Mouse (Mus musculus) megakaryocyte, adult 5-6 weeks (primary cell): ENCODE measurements around the gene Prr12. TPM values are rescaled to one million over a fixed set of nuclear protein-coding genes. Genes with fewer than 3 reads are reported as not detected.
"Not testable (repeated sequence)": the region's sequence is repeated elsewhere in the genome, so short reads cannot be mapped to it uniquely, and the experiment has no call there.

ENCODE experiments used
- ATAC-seq: 2 replicates; pipeline ENCODE4 v1.8.0; 2016; ENCODE audit warnings: mild to moderate bottlenecking, inconsistent platforms; ENCODE audit not compliant: poor library complexity, severe bottlenecking
- total RNA-seq, 2 experiments: library from RNA; stranded (forward) in 1 of 2; stranded (reverse) in 1 of 2; fragments of 153-499, 151-499 nt in 1 of 2; fragments of 221-1000, 200-1000 nt in 1 of 2; gene quantifications; 2 replicates each; pipeline versions ENCODE4 v1.2.3 to v1.2.4; 2015 to 2017

Gene Prr12
- total RNA-seq, 2 experiments from 2014 or later: 1.9 to 16.3 TPM

DNA sequence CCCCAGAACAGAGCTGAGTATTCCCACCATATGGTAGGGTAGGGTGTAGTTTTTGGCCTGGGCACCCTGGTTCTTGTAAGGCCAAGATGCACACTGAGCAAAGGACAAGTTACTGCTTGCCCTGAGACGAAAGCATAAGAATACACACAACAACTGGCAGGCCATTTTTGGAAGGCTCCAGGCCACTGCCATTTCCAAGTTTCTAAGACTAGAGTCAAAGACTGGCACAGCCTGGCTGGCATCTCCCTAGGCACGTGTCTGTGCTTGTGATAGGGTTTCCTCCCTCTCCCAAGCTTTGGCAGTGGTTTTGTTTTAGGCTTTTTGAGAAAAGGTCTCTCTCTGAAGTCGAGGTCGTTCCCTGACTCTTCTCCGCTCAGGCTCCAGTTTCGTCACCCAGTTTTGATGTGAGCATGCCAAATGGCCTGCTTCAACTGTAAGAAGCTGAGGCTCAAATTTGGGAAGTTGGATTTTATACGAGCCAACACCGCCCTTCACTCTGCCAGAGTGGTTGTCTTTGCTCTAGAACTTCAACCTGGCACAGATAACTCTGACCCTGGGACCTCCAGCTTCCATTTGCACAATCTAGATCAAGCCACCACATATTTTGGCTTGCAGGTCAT lies 27.0 kb downstream of the Prr12 start:
- no peak for ATAC-seq

DNA sequence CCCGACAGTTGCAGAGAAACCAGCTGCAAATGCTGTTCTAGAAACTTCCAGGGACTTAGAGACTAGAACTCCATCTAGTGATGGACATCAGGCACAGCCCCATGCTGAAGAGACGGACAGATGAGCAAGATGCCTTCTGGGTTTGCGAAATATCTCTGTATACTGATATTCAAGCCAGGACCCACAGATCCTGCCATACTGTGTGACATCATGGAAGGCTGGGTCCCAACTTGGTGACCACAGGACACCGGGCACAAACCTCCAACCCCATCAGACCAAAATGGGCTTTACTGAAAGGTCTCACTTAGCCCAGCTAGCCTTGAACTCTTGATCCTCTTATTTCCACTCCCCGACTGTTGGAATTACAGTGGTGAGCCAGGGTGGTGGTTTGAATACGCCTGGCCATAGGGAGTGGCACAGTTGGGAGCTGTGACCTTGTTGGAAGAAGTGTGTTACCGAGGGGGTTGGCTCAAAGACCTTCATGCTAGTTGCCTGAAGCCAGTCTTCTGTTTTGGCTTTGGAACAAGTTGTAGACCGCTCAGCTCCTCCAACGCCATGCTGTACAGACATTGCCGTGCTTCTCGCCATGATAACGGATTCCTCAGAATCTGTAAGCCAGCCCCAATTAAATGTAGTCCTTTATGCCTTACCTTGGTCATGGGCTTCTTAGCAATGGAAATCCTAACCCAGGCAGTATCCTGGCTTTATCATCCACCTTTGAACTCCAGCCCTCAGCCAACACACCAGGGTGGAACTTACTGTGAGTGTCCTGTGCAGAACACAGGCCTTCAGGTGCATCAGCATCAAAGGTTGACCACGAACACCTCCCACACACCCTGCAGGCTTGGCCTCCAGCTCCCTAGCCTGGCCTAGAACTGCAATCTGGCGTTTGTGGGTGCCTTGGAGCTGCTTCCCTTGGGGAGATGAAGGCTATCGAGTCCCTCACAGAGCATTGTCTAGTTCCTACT lies 28.1 kb downstream of the Prr12 start:
- no peak for ATAC-seq

DNA sequence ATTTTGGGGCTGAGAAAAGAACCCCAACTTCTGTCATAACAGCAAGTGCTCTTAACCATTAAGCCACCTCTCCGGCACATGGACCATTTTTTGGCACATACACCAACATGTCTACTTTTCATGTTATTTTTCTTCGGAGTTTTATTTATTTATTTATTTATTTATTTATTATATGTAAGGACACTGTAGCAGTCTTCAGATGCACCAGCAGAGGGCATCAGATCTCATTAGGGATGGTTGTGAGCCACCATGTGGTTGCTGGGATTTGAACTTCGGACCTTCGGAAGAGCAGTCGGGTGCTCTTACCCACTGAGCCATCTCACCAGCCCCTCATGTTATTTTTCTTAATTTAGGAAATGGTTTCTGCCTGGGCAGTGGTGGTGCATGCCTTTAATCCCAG lies 29.0 kb downstream of the Prr12 start:
- not testable (repeated sequence) for ATAC-seq

DNA sequence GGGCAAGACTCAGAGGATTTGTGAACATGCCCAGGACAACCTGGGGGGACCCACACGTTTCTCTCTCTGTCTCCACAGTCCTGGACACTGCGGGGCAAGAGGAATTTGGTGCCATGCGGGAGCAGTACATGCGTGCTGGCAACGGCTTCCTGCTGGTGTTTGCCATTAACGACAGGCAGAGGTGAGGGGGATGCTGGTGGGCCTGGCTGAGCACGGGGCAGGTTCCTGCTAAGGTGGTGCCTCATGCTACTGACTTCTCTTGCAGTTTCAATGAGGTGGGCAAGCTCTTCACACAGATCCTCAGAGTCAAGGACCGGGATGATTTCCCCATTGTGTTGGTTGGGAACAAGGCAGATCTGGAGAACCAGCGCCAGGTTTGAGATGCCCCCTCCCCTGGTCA lies 32.5 kb downstream of the Prr12 start:
- ATAC-seq: no peak

DNA sequence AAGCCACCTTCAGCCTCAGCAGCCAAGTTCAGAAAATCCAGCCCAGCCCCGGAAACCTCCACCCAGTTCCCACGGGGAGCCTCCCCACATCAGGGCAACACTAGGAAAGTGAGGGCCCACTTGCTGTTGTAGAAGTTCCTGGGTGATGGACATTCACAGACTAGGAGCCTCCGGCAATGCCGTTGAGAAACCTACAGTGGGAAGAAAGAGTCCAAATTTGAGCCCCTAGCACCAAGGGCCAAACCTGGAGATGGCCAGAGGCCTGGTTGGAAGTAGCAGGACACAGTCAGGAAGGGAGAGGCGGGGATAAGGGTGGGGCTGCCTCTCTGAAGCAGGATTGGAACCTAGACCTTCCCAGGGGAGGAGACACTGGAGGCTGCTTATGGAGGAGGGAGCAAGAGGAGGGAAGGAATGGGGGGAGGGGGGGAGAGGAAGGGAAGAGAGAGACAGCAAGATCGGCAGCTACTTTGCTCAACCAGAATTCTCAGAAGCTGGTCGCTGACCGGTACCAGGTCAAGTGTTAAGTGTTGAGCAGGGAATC lies 33.6 kb downstream of the Prr12 start:
- ATAC-seq: no peak

DNA sequence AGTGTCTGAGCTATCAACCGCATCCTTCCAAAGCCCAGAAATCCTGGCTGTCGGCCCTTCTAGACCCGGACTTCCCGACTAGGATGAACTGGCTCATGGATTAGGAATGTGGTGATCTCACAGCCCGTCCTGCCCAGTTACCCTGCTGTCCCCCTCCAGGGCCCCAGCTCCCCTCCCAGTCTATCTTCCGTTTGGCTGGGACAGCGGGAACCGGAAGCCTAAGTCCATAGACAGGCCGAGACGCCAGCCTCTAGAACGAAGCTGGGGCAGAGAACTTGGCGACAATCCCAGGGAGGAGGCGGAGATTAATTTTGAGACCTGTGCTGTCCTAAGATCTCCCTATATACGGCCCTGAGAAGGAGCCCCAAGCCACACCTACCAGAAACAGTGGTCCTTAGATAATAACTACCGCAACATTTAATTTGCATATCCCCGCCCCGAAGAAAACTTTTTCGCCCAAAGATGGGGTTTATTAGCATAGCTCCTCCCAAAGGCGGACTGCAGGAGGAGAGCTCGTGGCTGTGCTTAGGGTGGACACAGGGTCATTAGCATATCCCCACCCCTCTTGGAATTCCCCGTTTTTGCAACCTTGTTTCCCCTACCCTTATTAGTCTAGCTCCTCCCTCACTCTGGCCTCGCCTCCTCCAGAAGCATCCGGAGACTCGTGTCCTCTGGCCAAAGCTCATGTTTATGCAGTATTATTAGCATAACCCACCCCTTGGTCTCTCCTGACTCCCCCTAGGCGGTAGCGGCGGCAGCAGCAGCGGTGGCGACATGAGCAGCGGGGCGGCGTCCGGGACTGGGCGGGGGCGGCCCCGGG lies 35.2 kb downstream of the Prr12 start, which contains the start of gene Rras:
Rras (plus strand) TSS at position 720 of the 820 bp plus-strand sequence.
- peak; percentile 74 for ATAC-seq

DNA sequence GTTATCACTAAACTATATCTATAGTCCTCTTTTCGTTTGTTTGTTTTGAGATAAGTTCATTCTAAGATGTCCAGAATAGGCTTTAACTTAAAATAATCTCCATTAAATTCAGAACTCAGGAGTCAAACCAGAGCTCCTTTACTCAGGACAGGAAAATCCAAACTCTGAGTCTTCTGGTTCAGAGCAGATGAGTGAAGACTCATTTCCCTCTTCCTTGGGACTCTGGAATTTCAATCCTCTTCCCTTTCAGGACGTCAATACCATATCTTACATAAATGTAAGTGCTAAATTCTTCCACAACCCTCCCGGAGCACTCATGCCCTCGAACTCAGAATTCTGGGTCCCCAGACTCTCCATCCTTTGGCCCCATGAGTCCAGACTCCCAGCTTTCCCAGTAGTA lies 35.9 kb downstream of the Prr12 start:
- ATAC-seq: no peak

DNA sequence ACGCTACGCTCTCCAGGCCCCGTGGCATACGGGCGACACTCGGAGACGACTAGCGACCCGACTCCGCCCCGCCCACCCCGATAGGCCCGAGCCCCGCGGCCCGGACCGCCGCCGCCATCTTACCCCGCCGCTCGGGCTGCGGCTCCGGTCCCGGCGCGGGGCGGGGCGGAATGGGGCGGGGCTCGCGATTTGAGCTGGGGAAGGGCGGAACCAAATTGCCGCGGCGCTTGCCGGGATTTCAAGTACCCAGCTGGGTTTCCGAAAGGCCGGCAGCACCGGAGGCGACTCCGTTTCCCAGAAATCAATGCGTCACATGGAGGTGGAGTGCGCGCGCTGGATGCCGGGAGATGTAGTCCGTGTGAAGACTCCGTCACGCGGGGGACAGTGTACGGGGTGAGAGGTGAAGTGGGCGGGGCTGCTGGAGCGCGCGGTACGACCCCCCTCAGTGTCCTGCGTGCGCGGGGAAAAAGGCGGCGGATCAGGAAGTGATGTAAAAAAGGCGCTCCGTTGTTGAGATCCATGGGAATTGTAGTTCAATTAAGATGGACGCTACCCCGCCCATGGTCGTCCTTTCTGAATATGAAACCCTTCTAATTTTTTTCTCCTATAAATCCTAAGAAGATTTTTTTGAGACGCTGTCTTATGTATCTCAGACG lies 36.6 kb downstream of the Prr12 start, which contains the start of gene Scaf1:
Scaf1 (minus strand) TSS at position 407 of the 656 bp plus-strand sequence.
- ATAC-seq: peak; percentile 78

DNA sequence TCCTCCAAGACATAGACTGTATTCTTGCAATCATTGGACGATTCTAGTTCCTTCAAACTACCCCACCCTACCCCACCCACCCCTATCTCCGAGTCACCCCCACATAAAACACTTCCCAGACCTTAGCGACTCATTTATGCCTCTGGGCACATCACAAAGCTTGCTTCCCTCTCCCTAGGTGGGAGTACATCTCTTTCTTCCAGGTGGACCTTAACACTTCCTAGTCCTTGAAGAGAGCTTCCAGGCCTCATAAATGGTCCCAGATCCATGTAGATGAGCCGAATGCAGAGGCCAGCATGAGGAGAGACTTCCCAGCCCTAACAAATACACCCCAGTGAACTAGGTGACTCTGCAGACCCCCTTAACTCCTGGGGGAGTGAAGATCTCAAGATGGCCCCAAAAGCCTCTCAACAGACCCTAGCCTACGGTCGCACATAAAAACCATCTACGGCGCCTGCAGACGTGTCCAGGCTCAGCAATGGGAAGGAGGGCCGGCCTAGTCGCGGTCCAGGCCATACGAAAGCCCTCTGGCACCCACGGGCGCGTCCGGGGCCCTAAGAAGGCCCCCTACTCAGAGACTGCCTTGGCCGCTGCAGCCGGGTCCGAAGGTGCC lies 37.2 kb downstream of the Prr12 start:
- no peak for ATAC-seq

DNA sequence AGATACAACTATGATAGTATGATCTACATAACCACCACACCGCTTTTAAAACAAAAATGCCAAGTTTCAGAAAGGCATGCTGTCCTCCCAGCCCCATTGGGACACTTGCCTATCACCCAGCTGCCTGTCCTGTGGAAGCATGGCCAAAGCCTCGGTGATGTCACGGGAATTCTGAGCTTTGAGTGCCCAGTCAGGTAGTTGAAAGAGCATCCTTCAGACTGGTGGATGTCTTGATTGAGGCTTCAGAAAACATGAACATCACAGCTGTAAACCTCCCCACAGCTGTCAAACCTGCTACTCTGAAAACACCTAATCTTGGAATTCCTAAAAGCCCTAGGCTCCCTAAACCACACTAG lies 38.6 kb downstream of the Prr12 start:
- ATAC-seq: no peak

DNA sequence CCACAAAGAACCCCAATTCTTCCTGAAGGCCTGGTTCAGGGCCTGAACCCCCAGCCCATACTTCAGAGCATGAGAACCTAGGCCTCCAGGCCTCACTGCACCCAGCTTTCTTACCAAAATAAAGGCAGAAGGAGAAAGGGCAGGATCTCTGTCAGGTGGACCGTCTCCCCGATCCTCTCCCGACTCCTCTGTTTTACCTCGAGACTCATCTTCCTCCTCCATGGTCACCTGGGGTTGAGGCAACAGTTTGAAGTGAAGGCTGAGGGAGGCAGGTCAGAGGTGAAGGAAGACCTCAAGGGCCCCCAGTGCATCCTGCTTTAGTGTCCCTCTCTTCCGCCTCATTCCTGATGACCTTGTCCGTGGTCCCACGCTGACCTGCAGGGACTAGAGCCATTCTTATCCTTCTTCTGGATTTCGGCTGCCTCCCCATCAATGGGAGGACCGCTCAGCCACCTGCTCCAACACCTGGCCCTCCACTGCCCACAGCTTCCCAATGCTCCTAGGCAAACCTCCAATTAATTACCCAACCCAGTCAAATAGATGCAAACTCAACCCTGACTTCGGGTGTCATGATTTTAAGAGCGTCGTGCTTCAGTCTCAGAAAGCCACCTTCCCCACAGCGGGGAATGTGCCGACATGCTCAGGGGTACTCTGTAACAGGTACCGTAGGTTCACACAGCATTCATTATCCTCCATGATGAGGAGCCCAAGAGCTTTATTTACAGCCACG lies 39.1 kb downstream of the Prr12 start:
- ATAC-seq: no peak

DNA sequence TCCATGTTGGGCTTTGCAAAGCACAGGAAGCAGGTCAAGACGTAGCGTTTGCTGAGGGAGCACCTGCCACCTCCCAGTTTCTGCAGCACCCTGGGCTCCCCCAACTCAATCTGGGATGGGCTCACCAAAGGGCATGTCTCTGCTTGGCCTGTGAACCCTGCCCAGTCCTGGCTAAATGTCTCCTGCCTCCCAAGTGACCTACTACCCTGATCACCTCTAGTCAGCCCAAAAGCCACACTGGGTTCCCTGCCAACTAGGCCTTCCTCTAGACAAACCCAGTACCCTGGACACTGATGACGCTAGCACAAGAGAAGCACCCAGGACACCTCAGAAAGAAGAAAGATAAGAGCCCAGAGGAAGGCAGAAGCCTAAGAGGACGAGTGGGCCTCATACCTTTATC lies 39.9 kb downstream of the Prr12 start:
- no peak for ATAC-seq

DNA sequence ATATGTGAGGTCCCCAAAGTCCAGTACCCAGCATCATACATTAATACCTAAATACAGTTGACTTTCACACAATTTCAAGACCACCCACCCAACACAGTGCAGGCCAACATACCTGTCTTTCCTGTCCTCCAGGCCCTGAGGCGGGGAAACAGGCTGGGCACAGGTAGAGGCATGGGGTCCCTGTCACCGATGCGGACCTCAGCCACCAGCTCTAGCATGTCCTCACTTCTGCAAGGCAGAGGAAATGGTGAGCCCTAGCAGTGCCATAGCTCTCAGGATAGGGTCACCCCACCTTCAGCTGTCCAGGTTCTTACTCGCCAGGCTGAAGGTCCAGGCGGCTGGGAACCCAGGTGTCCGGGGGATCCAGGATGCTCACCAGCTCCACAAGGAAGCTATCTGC lies 40.7 kb downstream of the Prr12 start:
- ATAC-seq: no peak

DNA sequence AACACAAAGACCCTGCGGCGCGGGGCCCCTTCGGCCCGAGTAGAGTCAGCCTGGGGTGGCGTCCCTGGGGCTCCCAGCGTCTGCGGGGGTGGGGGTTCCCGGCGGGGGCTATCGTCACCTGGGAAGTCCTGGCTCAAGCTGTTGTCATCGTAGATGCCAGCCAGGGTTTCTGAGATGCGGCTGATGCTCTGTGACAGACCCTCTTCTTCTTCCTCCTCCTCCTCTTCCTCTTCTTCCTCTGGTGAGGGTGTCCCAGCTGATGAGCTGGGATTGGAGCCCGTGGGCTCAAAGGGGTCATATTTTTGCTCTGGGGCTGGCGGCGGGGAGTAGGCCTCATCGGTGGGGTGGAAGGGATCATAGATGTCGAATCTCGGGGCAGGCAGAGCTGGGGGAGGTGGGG lies 44.3 kb downstream of the Prr12 start:
- ATAC-seq: no peak

DNA sequence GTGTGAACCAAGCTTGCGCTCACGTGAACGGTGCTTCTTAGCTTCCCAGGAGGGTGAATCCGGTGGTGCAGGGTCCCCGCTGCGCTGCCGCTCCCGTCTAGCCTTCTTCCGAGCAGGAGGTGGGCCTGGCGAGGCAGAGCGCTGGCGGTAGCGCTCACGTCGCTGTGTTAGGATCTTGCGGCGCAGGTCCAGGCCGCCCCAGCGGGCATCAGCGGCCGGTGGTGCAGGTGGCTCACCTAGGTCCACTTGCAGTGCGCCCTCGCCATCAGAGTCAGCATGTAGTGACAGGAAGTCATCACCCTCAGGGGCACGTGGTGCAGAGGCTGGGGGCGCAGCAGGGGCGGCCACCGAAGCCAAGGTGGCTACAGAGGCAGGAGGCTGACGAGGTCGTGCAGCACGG lies 44.8 kb downstream of the Prr12 start:
- ATAC-seq: no peak

DNA sequence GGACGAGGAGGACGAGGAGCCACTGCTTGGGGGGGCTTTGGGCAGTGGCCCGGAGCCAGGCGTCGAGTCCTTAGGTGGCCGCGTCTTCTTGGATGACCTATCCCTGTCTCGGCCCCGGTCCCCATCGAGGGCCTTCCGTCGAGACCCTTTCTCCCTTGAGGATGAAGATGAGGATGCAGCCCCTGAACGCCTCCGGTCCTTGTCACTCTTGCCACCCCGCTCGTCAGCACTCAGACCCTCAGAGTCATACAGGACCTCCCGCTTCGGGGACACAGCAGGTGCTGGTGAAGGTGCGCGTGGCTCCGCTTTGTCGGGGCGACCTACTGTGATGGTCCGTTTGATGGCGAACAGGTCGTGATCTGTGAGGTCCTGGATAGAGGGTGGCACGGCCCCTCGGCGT lies 45.5 kb downstream of the Prr12 start:
- ATAC-seq: no peak

DNA sequence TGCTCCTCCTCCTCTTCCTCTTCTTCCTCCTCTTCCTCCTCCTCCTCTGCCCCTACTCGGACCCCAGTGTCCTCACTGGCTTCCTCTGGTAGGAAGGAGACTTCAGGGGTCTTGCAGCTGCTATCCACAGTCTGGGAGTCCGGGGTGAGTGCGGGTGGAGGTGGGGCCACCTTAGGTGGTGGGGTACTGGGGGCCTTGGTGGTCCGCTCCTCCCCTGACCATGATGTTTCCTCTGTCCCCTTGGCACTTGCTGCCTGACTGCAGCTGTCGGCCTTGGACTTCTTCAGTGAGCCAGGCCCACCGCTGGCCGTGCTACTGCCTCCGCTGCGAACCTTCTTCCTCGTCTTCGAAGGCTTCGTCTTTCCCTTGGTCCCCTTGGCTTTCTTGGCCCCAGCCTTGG lies 46.2 kb downstream of the Prr12 start:
- no peak for ATAC-seq

DNA sequence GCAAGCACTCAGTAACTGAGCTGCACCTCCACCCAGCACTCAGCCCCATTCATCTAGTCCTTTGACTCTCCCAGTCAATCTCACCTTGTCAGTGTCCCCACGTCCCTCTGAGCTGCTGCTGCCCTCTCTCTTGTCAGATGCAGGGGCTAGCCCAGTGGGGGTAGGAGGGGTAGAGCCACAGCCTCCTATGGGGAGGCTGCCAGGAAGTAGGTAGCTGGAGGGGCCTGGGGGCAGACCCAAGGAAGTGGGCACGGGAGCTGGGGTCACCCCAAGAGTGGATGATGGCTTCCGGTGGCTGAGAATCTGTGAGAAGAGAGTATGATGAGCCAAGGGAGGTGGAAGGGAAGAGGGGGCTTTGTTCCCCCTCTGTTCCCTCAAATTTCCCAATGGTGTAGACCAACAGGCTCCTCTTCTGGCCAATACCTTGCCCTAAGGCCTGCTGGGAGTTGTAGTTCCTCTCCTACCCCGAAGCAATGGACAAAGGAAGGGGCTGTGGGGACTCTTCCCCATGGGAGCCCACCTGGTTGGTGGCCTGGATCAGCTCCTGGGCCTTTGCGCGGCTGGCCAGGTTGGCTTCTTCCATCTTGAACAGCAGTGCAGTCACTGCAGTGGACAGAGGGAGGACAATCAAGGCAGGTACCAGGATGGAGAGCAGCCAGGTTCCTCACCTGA lies 47.2 kb downstream of the Prr12 start:
- ATAC-seq: no peak

DNA sequence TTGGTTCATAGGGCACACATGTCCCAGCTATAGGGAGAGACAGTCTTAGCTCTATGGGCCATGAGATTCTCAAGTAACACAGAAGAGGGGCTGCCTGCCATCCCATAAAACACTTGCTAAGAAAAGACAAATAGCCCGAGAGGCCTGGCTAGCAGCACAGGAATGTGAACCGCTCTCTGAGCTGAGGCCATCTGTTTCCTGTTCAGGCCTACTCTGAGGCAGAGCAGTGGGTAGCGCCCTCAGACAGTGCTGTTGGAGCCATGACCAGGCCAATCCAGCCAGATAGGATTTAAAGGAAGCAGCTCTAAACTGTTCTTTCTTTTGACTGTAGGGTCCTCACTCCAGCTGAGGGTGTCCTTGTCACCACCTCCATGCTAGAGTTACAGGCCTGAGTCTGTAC lies 48.1 kb downstream of the Prr12 start:
- no peak for ATAC-seq
